Mouse (Mus musculus): ENCODE measurements around the gene Lrrc55. TPM values are rescaled to one million over a fixed set of nuclear protein-coding genes. Genes with fewer than 3 reads are reported as not detected.

Lrrc55 gene
- polyA plus RNA-seq, 1 experiment from 2014 or later: 11.0 TPM

GRCm38 (mm10) chr2:85140833-85141232, 56.2 kb downstream of the Lrrc55 start:
- H3K4me2 ChIP-seq (ENCODE audit: low read length): no peak overlapping the region
- no peak overlapping the region for H3K4me3 ChIP-seq (ENCODE audit: low read depth, low read length)
- H3K27ac ChIP-seq (ENCODE audit: low read depth, low read length): no peak overlapping the region
- H3K4me1 ChIP-seq (ENCODE audit: control insufficient read depth, insufficient read depth, low read length): no peaks in the 10 kb centered on the region
- H3K27me3 ChIP-seq (replicated peaks; ENCODE audit: control insufficient read depth, insufficient read depth, low read length): no peaks in the 10 kb centered on the region
- ATAC-seq (no peak), DNase-seq (ENCODE audit: low spot score) (no peak)
- no peaks in the 10 kb centered on the region for H3K9me3 ChIP-seq (replicated peaks; ENCODE audit: control insufficient read depth, low read length)
- H3K36me3 ChIP-seq (ENCODE audit: control insufficient read depth, insufficient read depth, low read length): no peaks in the 10 kb centered on the region
- no peak overlapping the region for H3K9ac ChIP-seq (ENCODE audit: low read length)

DNA sequence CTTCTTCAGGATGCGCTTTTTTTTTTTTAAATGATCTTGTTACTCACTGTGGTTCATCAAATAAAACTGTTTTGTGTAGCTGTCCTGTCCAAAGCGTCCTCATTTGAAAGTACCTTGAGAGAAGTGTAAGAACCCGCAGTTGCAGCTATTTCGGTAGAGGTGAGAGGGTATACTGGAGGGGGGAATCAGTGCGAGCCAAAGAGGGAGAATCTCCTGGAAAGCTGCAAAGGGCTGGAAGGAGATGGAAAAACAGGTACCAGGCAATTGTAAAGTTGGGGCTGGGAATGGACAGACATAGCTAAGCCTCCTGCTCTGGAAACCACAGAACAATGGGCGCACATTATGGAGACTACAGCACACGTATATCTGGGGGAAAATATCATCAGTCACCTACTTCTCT, 57.2 kb downstream of the Lrrc55 start:
- DNase-seq (ENCODE audit: low spot score) (no peak), ATAC-seq (no peak)
- Histone ChIP-seq H3K4me3 (ENCODE audit: low read depth, low read length) (no peak overlapping the region), H3K4me2 (ENCODE audit: low read length) (no peak overlapping the region), H3K9me3 (replicated peaks; ENCODE audit: control insufficient read depth, low read length) (no peaks in the 10 kb centered on the region), H3K27ac (ENCODE audit: low read depth, low read length) (no peak overlapping the region), H3K9ac (ENCODE audit: low read length) (no peak overlapping the region), H3K36me3 (ENCODE audit: control insufficient read depth, insufficient read depth, low read length) (no peaks in the 10 kb centered on the region), H3K27me3 (replicated peaks; ENCODE audit: control insufficient read depth, insufficient read depth, low read length) (no peaks in the 10 kb centered on the region), H3K4me1 (ENCODE audit: control insufficient read depth, insufficient read depth, low read length) (no peaks in the 10 kb centered on the region)
- 78% methylated on average over 7 of the region's 7 CpGs for WGBS

GRCm38 (mm10) chr2:85139393-85139792, 57.6 kb downstream of the Lrrc55 start:
- DNase-seq (ENCODE audit: low spot score): no peak
- Histone ChIP-seq H3K9ac (ENCODE audit: low read length) (no peak overlapping the region), H3K27me3 (replicated peaks; ENCODE audit: control insufficient read depth, insufficient read depth, low read length) (no peaks in the 10 kb centered on the region), H3K4me2 (ENCODE audit: low read length) (no peak overlapping the region), H3K9me3 (replicated peaks; ENCODE audit: control insufficient read depth, low read length) (no peaks in the 10 kb centered on the region), H3K4me1 (ENCODE audit: control insufficient read depth, insufficient read depth, low read length) (no peaks in the 10 kb centered on the region), H3K36me3 (ENCODE audit: control insufficient read depth, insufficient read depth, low read length) (no peaks in the 10 kb centered on the region), H3K4me3 (ENCODE audit: low read depth, low read length) (no peak overlapping the region), H3K27ac (ENCODE audit: low read depth, low read length) (no peak overlapping the region)
- 73% methylated on average over 4 of the region's 4 CpGs for WGBS
- ATAC-seq: no peak

GRCm38 (mm10) chr2:85138143-85138542, 58.9 kb downstream of the Lrrc55 start:
- Histone ChIP-seq H3K4me3 (ENCODE audit: low read depth, low read length) (no peak overlapping the region), H3K36me3 (ENCODE audit: control insufficient read depth, insufficient read depth, low read length) (no peaks in the 10 kb centered on the region), H3K4me1 (ENCODE audit: control insufficient read depth, insufficient read depth, low read length) (no peaks in the 10 kb centered on the region), H3K9me3 (replicated peaks; ENCODE audit: control insufficient read depth, low read length) (no peaks in the 10 kb centered on the region), H3K4me2 (ENCODE audit: low read length) (no peak overlapping the region), H3K9ac (ENCODE audit: low read length) (no peak overlapping the region), H3K27me3 (replicated peaks; ENCODE audit: control insufficient read depth, insufficient read depth, low read length) (no peaks in the 10 kb centered on the region), H3K27ac (ENCODE audit: low read depth, low read length) (no peak overlapping the region)
- WGBS: 28% methylated on average over 2 of the region's 2 CpGs
- DNase-seq (ENCODE audit: low spot score) (no peak), ATAC-seq (no peak)

GRCm38 (mm10) chr2:85137601-85138140, 59.3 kb downstream of the Lrrc55 start:
- Histone ChIP-seq H3K27ac (ENCODE audit: low read depth, low read length) (no peak overlapping the region), H3K27me3 (replicated peaks; ENCODE audit: control insufficient read depth, insufficient read depth, low read length) (no peaks in the 10 kb centered on the region), H3K9ac (ENCODE audit: low read length) (no peak overlapping the region), H3K4me1 (ENCODE audit: control insufficient read depth, insufficient read depth, low read length) (no peaks in the 10 kb centered on the region), H3K4me2 (ENCODE audit: low read length) (no peak overlapping the region), H3K4me3 (ENCODE audit: low read depth, low read length) (no peak overlapping the region), H3K36me3 (ENCODE audit: control insufficient read depth, insufficient read depth, low read length) (no peaks in the 10 kb centered on the region), H3K9me3 (replicated peaks; ENCODE audit: control insufficient read depth, low read length) (no peaks in the 10 kb centered on the region)
- WGBS: 80% methylated on average over 10 of the region's 10 CpGs
- DNase-seq (ENCODE audit: low spot score) (no peak), ATAC-seq (no peak)

DNA sequence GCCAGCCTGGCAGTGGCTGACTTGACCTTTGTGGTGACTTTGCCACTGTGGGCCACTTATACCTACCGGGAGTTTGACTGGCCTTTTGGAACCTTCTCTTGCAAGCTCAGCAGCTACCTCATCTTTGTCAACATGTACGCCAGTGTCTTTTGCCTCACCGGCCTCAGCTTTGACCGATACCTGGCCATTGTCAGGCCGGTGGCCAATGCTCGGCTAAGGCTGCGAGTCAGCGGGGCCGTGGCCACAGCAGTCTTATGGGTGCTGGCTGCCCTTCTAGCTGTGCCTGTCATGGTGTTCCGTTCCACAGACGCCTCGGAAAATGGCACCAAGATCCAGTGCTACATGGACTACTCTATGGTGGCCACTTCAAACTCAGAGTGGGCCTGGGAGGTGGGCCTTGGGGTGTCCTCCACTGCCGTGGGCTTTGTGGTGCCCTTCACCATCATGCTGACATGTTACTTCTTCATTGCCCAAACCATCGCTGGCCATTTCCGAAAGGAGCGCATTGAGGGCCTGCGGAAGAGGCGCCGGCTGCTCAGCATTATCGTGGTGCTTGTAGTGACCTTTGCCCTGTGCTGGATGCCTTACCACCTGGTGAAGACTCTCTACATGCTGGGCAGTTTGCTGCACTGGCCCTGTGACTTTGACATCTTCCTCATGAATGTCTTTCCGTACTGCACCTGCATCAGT, 60.0 kb downstream of the Lrrc55 start:
- DNase-seq (ENCODE audit: low spot score) (no peak), ATAC-seq (no peak)
- H3K27me3 ChIP-seq (replicated peaks; ENCODE audit: control insufficient read depth, insufficient read depth, low read length): no peaks in the 10 kb centered on the region
- no peak overlapping the region for H3K27ac ChIP-seq (ENCODE audit: low read depth, low read length)
- 92% methylated on average over 21 of the region's 21 CpGs for WGBS
- H3K4me1 ChIP-seq (ENCODE audit: control insufficient read depth, insufficient read depth, low read length): no peaks in the 10 kb centered on the region
- no peaks in the 10 kb centered on the region for H3K9me3 ChIP-seq (replicated peaks; ENCODE audit: control insufficient read depth, low read length)
- H3K4me2 ChIP-seq (ENCODE audit: low read length): no peak overlapping the region
- no peak overlapping the region for H3K9ac ChIP-seq (ENCODE audit: low read length)
- H3K36me3 ChIP-seq (ENCODE audit: control insufficient read depth, insufficient read depth, low read length): no peaks in the 10 kb centered on the region
- H3K4me3 ChIP-seq (ENCODE audit: low read depth, low read length): no peak overlapping the region

- peak; percentile 12; the same call in 1 of the 2 replicates for ATAC-seq
- peak; percentile 7 for DNase-seq (ENCODE audit: low spot score)
- Histone ChIP-seq H3K4me2 (ENCODE audit: low read length) (no peak within 1 kb of the TSS), H3K4me1 (ENCODE audit: control insufficient read depth, insufficient read depth, low read length) (no peaks in the 10 kb centered on the region), H3K27ac (ENCODE audit: low read depth, low read length) (no peak within 1 kb of the TSS), H3K9me3 (replicated peaks; ENCODE audit: control insufficient read depth, low read length) (no peaks in the 10 kb centered on the region), H3K9ac (ENCODE audit: low read length) (no peak within 1 kb of the TSS), H3K4me3 (ENCODE audit: low read depth, low read length) (no peak within 1 kb of the TSS), H3K36me3 (ENCODE audit: control insufficient read depth, insufficient read depth, low read length) (no peaks in the 10 kb centered on the region), H3K27me3 (replicated peaks; ENCODE audit: control insufficient read depth, insufficient read depth, low read length) (no peaks in the 10 kb centered on the region)
- 0% methylated on average over 4 of the region's 4 CpGs for WGBS
These were observed 60.9 kb downstream of the Lrrc55 start, which contains the start of gene Aplnr for GRCm38 (mm10) chr2:85136089-85136488. TSS of gene Aplnr (plus strand) at chr2:85136225.

GRCm38 (mm10) chr2:85135099-85135498, 61.9 kb downstream of the Lrrc55 start:
- Histone ChIP-seq H3K36me3 (ENCODE audit: control insufficient read depth, insufficient read depth, low read length) (no peaks in the 10 kb centered on the region), H3K4me3 (ENCODE audit: low read depth, low read length) (no peak overlapping the region), H3K4me1 (ENCODE audit: control insufficient read depth, insufficient read depth, low read length) (no peaks in the 10 kb centered on the region), H3K9me3 (replicated peaks; ENCODE audit: control insufficient read depth, low read length) (no peaks in the 10 kb centered on the region), H3K27me3 (replicated peaks; ENCODE audit: control insufficient read depth, insufficient read depth, low read length) (no peaks in the 10 kb centered on the region), H3K4me2 (ENCODE audit: low read length) (no peak overlapping the region), H3K9ac (ENCODE audit: low read length) (no peak overlapping the region), H3K27ac (ENCODE audit: low read depth, low read length) (no peak overlapping the region)
- DNase-seq (ENCODE audit: low spot score) (no peak), ATAC-seq (no peak)
- WGBS: 69% methylated on average over 1 of the region's 1 CpGs

DNA sequence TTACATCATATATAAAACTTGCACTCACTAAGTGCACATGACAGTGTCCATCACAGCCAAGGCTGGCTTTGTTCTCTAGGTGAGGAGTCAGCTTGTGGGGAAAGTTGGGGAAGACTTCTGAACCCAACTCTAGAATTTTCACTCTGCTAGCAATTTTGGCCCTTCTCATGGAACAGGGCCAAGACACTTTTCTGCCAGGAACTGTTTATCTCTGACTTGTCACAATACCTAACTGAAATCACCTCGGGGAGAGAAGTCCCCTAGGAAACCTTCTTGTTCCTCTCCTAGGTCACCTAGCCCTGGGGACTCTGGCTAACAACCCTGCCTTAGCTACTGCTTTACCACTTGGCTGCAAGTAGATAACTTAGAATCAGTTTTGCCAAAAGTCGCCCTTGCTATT, 64.8 kb downstream of the Lrrc55 start:
- Histone ChIP-seq H3K4me2 (ENCODE audit: low read length) (no peak overlapping the region), H3K9ac (ENCODE audit: low read length) (no peak overlapping the region), H3K9me3 (replicated peaks; ENCODE audit: control insufficient read depth, low read length) (no peaks in the 10 kb centered on the region), H3K27ac (ENCODE audit: low read depth, low read length) (no peak overlapping the region), H3K27me3 (replicated peaks; ENCODE audit: control insufficient read depth, insufficient read depth, low read length) (no peaks in the 10 kb centered on the region), H3K4me1 (ENCODE audit: control insufficient read depth, insufficient read depth, low read length) (no peaks in the 10 kb centered on the region), H3K4me3 (ENCODE audit: low read depth, low read length) (no peak overlapping the region), H3K36me3 (ENCODE audit: control insufficient read depth, insufficient read depth, low read length) (no peaks in the 10 kb centered on the region)
- ATAC-seq (no peak), DNase-seq (ENCODE audit: low spot score) (no peak)
- WGBS: 70% methylated on average over 2 of the region's 2 CpGs
